Mouse (Mus musculus): ENCODE results near the gene T. TPM values are rescaled to one million over a fixed set of nuclear protein-coding genes. Genes with fewer than 3 reads are reported as not detected.
A peak's percentile ranks its signal among the peaks of the same experiment; 100 is the strongest.
"Not testable (repeated sequence)": the region's sequence is repeated elsewhere in the genome, so short reads cannot be mapped to it uniquely, and the experiment has no call there.

T gene
- 0.93 and 1.2 TPM in 2 replicates for polyA plus RNA-seq (2016; fragmentation: Nextera tagmentation; extraction: Ambion mirVana)

- peak; percentile 64 for DNase-seq (ENCODE audit: low spot score)
- Histone ChIP-seq H3K4me1 (peaks cover 45% of the 10 kb centered on the region), H3K9me3 (replicated peaks) (no peaks in the 10 kb centered on the region), H3K36me3 (no peaks in the 10 kb centered on the region), H3K4me3 (peak within 1 kb of the TSS; percentile 55), H3K27ac (peak within 1 kb of the TSS; percentile 71), H3K27me3 (ENCODE audit: low read depth, poor library complexity, severe bottlenecking) (peaks cover 100% of the 10 kb centered on the region)
- under 1% methylated on average over 65 of the region's 65 CpGs for WGBS
Measured at GRCm38 (mm10) chr17:8433978-8434960, at the start of gene T. Gene T (plus strand): TSS chr17:8434423.

GRCm38 (mm10) chr17:8385441-8385840 lies 48.8 kb upstream of the T start:
- Histone ChIP-seq H3K27ac (no peak overlapping the region), H3K36me3 (no peaks in the 10 kb centered on the region), H3K9me3 (replicated peaks) (no peaks in the 10 kb centered on the region), H3K4me3 (no peak overlapping the region), H3K27me3 (ENCODE audit: low read depth, poor library complexity, severe bottlenecking) (peaks cover 39% of the 10 kb centered on the region), H3K4me1 (peaks cover 24% of the 10 kb centered on the region)
- 96% methylated on average over 2 of the region's 2 CpGs for WGBS
- no peak for DNase-seq (ENCODE audit: low spot score)

GRCm38 (mm10) chr17:8388463-8388862 lies 45.8 kb upstream of the T start:
- Histone ChIP-seq H3K4me1 (peaks cover 48% of the 10 kb centered on the region), H3K27ac (peak overlapping the region; percentile 83), H3K9me3 (replicated peaks) (no peaks in the 10 kb centered on the region), H3K36me3 (no peaks in the 10 kb centered on the region), H3K4me3 (peak overlapping the region; percentile 48), H3K27me3 (ENCODE audit: low read depth, poor library complexity, severe bottlenecking) (peaks cover 60% of the 10 kb centered on the region)
- peak; percentile 75 for DNase-seq (ENCODE audit: low spot score)
- WGBS: under 1% methylated on average over 13 of the region's 13 CpGs

DNA sequence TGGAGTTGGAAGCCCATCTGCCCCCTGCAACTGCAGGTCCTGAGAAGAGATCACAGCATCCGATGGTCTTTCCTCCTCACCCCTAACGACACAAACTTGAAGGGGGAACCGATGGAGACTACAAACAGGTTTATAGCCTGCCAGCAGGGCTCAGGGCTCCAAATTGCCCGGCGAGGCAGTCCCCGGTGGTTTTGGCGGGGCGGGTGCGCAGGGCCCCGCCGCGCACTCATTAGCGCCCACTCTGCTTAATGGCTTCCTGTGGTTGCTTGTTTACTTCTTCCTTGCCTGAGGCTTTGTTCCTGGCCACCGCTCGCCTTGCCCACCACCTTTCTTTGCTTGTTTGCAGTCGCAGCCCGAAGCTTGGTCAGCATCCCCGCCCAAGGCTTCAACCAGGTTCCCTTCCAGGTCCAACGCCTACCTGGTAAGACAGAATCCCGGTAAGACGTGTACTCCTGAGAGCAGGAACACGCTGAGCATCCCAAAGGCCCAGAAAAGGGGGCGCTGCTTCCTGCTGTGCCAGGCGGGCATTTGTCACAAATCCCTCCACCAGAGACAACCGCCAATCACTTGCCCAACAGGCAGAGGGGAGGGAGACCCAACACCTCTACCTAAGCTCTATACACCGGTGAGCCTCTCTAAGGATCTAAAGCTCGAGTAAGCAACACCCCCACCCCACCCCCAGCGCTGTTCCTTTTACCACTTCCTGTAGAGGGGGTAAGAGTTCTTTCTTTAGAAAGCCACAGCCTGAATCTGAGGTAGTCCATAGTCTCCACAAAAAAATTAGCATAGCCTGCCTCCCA lies 45.0 kb upstream of the T start:
- H3K9me3 ChIP-seq (replicated peaks): no peaks in the 10 kb centered on the region
- peak; percentile 73 for DNase-seq (ENCODE audit: low spot score)
- peaks cover 60% of the 10 kb centered on the region for H3K27me3 ChIP-seq (ENCODE audit: low read depth, poor library complexity, severe bottlenecking)
- peaks cover 48% of the 10 kb centered on the region for H3K4me1 ChIP-seq
- H3K36me3 ChIP-seq: no peaks in the 10 kb centered on the region
- H3K27ac ChIP-seq: peak overlapping the region; percentile 83
- WGBS: under 1% methylated on average over 28 of the region's 28 CpGs
- peak overlapping the region; percentile 48 for H3K4me3 ChIP-seq

- peaks cover 48% of the 10 kb centered on the region for H3K4me1 ChIP-seq
- peak overlapping the region; percentile 48 for H3K4me3 ChIP-seq
- H3K36me3 ChIP-seq: no peaks in the 10 kb centered on the region
- WGBS: 4% methylated on average over 10 of the region's 10 CpGs
- H3K27me3 ChIP-seq (ENCODE audit: low read depth, poor library complexity, severe bottlenecking): peaks cover 60% of the 10 kb centered on the region
- H3K27ac ChIP-seq: peak overlapping the region; percentile 83
- no peak for DNase-seq (ENCODE audit: low spot score)
- no peaks in the 10 kb centered on the region for H3K9me3 ChIP-seq (replicated peaks)
Measured at GRCm38 (mm10) chr17:8389790-8390095, 44.5 kb upstream of the T start.

DNA sequence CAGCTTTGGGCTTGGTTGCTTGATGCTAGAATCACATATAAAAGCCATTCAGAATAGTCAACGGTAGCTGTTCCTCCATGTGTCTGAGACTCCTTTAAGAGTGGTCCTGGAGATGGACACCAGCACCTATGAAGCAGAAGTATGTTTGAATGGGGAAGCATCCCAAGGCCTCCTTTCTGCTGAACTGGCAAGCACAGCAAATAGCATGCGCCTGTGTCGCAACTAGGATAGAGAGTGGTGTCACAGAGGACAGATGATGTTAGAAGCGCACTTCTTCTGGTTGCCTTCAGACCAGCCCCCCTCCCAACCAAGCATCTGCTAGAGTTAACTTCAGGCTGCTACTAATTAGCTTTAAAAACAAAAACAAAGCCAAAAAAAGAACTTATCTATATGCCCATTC lies 43.7 kb upstream of the T start:
- Histone ChIP-seq H3K9me3 (replicated peaks) (no peaks in the 10 kb centered on the region), H3K27me3 (ENCODE audit: low read depth, poor library complexity, severe bottlenecking) (peaks cover 60% of the 10 kb centered on the region), H3K27ac (no peak overlapping the region), H3K36me3 (no peaks in the 10 kb centered on the region), H3K4me3 (no peak overlapping the region), H3K4me1 (peaks cover 49% of the 10 kb centered on the region)
- DNase-seq (ENCODE audit: low spot score): no peak
- WGBS: 53% methylated on average over 4 of the region's 4 CpGs

DNA sequence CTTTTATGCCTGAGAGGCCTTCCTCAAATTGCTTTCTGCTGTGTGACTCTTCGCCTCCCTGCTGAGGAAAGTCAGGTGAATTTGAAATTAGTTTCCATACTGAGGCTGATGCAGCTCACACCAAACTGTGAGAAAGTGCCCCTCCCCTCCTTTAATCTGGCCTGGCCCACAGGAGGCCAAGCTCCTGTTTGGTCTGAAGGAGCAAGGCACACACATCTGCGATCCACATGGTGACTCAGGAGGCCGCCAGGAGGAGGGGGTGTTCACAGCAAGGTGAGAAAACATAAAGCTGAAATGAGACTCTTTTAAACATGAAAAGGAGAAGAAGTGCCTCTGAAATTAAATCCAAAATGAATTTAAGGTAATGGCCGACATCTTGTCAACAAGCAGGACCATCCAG lies 37.9 kb upstream of the T start:
- DNase-seq (ENCODE audit: low spot score): peak; percentile 77
- Histone ChIP-seq H3K4me1 (peaks cover 52% of the 10 kb centered on the region), H3K27me3 (ENCODE audit: low read depth, poor library complexity, severe bottlenecking) (peaks cover 20% of the 10 kb centered on the region), H3K27ac (peak overlapping the region; percentile 81), H3K9me3 (replicated peaks) (no peaks in the 10 kb centered on the region), H3K4me3 (peak overlapping the region; percentile 2; the same call in 1 of the 2 replicates), H3K36me3 (no peaks in the 10 kb centered on the region)
- 19% methylated on average over 4 of the region's 4 CpGs for WGBS

DNA sequence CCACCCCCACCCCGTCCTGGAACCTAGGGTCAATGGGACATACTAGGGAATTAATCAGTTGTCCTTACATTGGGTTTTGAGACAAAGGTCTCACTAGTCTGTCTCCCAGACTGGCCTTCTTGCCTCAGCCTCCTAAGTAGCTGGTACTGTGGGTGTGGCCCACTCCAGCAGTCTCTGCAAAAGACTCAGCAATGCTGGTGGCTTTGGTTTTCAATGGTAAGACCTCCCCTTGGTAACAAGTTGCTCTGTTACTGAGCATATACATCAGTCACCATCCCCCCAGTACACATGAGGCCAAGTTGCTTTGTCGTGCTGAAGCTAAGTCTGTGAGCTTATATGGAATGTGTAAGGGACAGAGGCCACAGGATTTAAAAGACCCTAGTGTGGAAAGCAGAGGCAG lies 36.3 kb upstream of the T start:
- peak overlapping the region; percentile 81; the same call in 1 of the 2 replicates for H3K27ac ChIP-seq
- H3K4me1 ChIP-seq: peaks cover 37% of the 10 kb centered on the region
- peaks cover 8% of the 10 kb centered on the region; the same call in 1 of the 2 replicates for H3K27me3 ChIP-seq (ENCODE audit: low read depth, poor library complexity, severe bottlenecking)
- H3K36me3 ChIP-seq: no peaks in the 10 kb centered on the region
- no peak overlapping the region for H3K4me3 ChIP-seq
- H3K9me3 ChIP-seq (replicated peaks): no peaks in the 10 kb centered on the region
- WGBS: 69% methylated on average over 2 of the region's 2 CpGs
- no peak for DNase-seq (ENCODE audit: low spot score)

- H3K9me3 ChIP-seq (replicated peaks); H3K36me3 ChIP-seq; DNase-seq (ENCODE audit: low spot score); H3K4me3 ChIP-seq; H3K27me3 ChIP-seq (ENCODE audit: low read depth, poor library complexity, severe bottlenecking); H3K27ac ChIP-seq: not testable (repeated sequence)
- peaks cover 41% of the 10 kb centered on the region for H3K4me1 ChIP-seq
- 58% methylated on average over 8 of the region's 8 CpGs for WGBS
Measured at GRCm38 (mm10) chr17:8403932-8404331, 30.3 kb upstream of the T start.

DNA sequence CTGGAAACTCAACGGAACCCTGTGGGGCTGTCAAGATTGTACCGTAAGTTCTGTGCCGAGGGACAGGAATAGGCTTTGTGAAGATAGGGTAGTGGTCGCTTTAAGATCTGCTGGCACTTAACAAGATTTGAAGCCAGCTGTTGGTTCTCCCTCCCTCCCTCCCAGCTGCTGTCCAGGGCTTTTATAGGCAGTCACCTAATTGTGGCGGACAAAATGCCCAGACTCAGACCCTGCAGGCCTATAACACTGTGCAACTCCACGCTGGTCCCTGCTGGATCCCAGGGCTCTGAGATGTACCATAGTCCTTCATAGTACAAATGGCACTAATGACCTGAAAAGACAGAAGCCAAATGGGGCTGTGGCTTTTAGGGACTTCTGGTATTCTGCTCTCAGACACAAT lies 27.9 kb upstream of the T start:
- Histone ChIP-seq H3K9me3 (replicated peaks) (no peaks in the 10 kb centered on the region), H3K27ac (peak overlapping the region; percentile 68), H3K36me3 (no peaks in the 10 kb centered on the region), H3K4me1 (peaks cover 51% of the 10 kb centered on the region), H3K4me3 (peak overlapping the region; percentile 11; the same call in 1 of the 2 replicates), H3K27me3 (ENCODE audit: low read depth, poor library complexity, severe bottlenecking) (no peaks in the 10 kb centered on the region)
- peak; percentile 62 for DNase-seq (ENCODE audit: low spot score)
- WGBS: 37% methylated on average over 6 of the region's 6 CpGs

GRCm38 (mm10) chr17:8408002-8408401 lies 26.2 kb upstream of the T start:
- peaks cover 51% of the 10 kb centered on the region for H3K4me1 ChIP-seq
- H3K36me3 ChIP-seq: not testable (repeated sequence)

DNA sequence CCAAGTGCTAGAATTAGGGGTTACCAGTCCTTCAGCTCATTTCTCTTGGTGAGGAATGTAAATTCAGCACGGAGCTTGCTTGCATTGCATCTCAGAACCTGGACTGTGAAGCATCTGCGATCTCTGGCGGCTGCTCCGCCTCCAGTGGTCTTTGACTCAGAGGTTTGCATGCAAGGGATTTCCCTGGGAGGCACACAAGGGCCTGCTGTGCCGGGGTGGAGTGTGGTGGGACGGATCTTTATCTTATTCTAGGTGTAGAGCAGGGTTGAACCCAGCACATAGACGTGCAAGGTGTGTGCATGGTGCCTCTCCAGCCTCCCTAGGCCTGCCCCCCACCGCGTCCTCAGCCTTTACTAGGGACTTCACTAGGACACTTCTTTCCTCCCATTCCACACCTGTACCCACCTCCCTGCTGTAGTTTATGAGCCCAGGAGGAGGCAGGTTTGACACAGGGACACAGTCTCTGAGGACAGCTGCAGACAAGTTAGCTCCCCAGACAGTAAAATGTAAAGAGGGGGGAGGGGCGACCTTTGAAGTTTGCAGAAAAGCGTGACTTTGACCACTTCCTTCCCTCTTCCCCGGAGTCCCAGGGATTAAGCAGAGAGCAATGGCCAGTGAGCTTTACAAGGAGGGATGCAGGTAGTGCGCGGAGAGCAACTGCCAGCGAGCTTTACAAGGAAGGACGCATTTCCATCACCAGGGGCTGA lies 25.5 kb upstream of the T start:
- Histone ChIP-seq H3K36me3 (no peaks in the 10 kb centered on the region), H3K27ac (peak overlapping the region; percentile 71), H3K4me3 (peak overlapping the region; percentile 23), H3K4me1 (peaks cover 54% of the 10 kb centered on the region), H3K9me3 (replicated peaks) (no peaks in the 10 kb centered on the region), H3K27me3 (ENCODE audit: low read depth, poor library complexity, severe bottlenecking) (peaks cover 17% of the 10 kb centered on the region)
- 2% methylated on average over 16 of the region's 16 CpGs for WGBS
- DNase-seq (ENCODE audit: low spot score): peak; percentile 58

More at GRCm38 (mm10) chr17:8408002-8408401, 26.2 kb upstream of the T start:
- 0 out of 2 replicates have a peak overlapping the region, but pooled peaks have one; percentile 71 for H3K27ac ChIP-seq
- WGBS: 57% methylated on average over 4 of the region's 4 CpGs
- not testable (repeated sequence) for H3K4me3 ChIP-seq; H3K9me3 ChIP-seq (replicated peaks); H3K27me3 ChIP-seq (ENCODE audit: low read depth, poor library complexity, severe bottlenecking); DNase-seq (ENCODE audit: low spot score)

Measured in limb, embryonic 10.5 days (tissue).